Mouse (Mus musculus): ENCODE measurements around the gene Dync1i2. TPM values are rescaled to one million over a fixed set of nuclear protein-coding genes. Genes with fewer than 3 reads are reported as not detected.

Gene Dync1i2
- polyA plus RNA-seq (2014; fragmentation: Nextera tagmentation; extraction: Ambion mirVana), result 78.5 and 105 TPM in 2 replicates

- ATAC-seq (replicated peaks; ENCODE audit: insufficient number of reproducible peaks, low FRiP score, low TSS enrichment), result peak; percentile 98
These were observed at the start of gene Dync1i2 for GRCm38 (mm10) chr2:71211591-71212359. TSS of gene Dync1i2 (plus strand) at chr2:71211706.

GRCm38 (mm10) chr2:71162831-71163621 lies 48.5 kb upstream of the Dync1i2 start:
- Histone ChIP-seq H3K27ac (ENCODE audit: low read depth, low read length) (no peak overlapping the region), H3K4me3 (ENCODE audit: low read depth, low read length) (no peak overlapping the region), H3K9me3 (replicated peaks; ENCODE audit: control insufficient read depth, low read length) (no peaks in the 10 kb centered on the region), H3K27me3 (ENCODE audit: control insufficient read depth, insufficient read depth, low read length) (no peaks in the 10 kb centered on the region), H3K4me2 (no peak overlapping the region), H3K4me1 (ENCODE audit: control insufficient read depth, insufficient read depth, low read length) (no peaks in the 10 kb centered on the region; the same call in 1 of the 2 replicates), H3K36me3 (ENCODE audit: control insufficient read depth, insufficient read depth, low read length) (no peaks in the 10 kb centered on the region), H3K9ac (ENCODE audit: low read depth, low read length) (no peak overlapping the region)
- ATAC-seq (replicated peaks; ENCODE audit: insufficient number of reproducible peaks, low FRiP score, low TSS enrichment), result no peak
- WGBS (ENCODE audit: insufficient replicate concordance), result 77% methylated on average over 25 of the region's 25 CpGs

More at GRCm38 (mm10) chr2:71211591-71212359, at the start of gene Dync1i2:
- Histone ChIP-seq H3K9me3 (replicated peaks; ENCODE audit: control insufficient read depth, low read length) (no peaks in the 10 kb centered on the region), H3K27ac (ENCODE audit: low read depth, low read length) (peak within 1 kb of the TSS; percentile 77), H3K36me3 (ENCODE audit: control insufficient read depth, insufficient read depth, low read length) (0 out of 2 replicates have a peak, but pooled peaks cover 2% of the 10 kb centered on the region), H3K27me3 (ENCODE audit: control insufficient read depth, insufficient read depth, low read length) (no peaks in the 10 kb centered on the region), H3K4me1 (ENCODE audit: control insufficient read depth, insufficient read depth, low read length) (peaks cover 4% of the 10 kb centered on the region; the same call in 1 of the 2 replicates), H3K4me3 (ENCODE audit: low read depth, low read length) (peak within 1 kb of the TSS; percentile 96), H3K9ac (ENCODE audit: low read depth, low read length) (peak within 1 kb of the TSS; percentile 96), H3K4me2 (peak within 1 kb of the TSS; percentile 73)
- WGBS (ENCODE audit: insufficient replicate concordance), result under 1% methylated on average over 57 of the region's 57 CpGs

- ATAC-seq (replicated peaks; ENCODE audit: insufficient number of reproducible peaks, low FRiP score, low TSS enrichment), result no peak
- no peak overlapping the region for H3K27ac ChIP-seq (ENCODE audit: low read depth, low read length)
- H3K4me2 ChIP-seq, result no peak overlapping the region
- H3K4me1 ChIP-seq (ENCODE audit: control insufficient read depth, insufficient read depth, low read length), result no peaks in the 10 kb centered on the region; the same call in 1 of the 2 replicates
- WGBS (ENCODE audit: insufficient replicate concordance), result 70% methylated on average over 4 of the region's 4 CpGs
- no peaks in the 10 kb centered on the region for H3K9me3 ChIP-seq (replicated peaks; ENCODE audit: control insufficient read depth, low read length)
- no peak overlapping the region for H3K9ac ChIP-seq (ENCODE audit: low read depth, low read length)
- no peaks in the 10 kb centered on the region for H3K27me3 ChIP-seq (ENCODE audit: control insufficient read depth, insufficient read depth, low read length)
- H3K36me3 ChIP-seq (ENCODE audit: control insufficient read depth, insufficient read depth, low read length), result no peaks in the 10 kb centered on the region
- H3K4me3 ChIP-seq (ENCODE audit: low read depth, low read length), result no peak overlapping the region
These were observed 44.3 kb upstream of the Dync1i2 start for GRCm38 (mm10) chr2:71167211-71167610.

DNA sequence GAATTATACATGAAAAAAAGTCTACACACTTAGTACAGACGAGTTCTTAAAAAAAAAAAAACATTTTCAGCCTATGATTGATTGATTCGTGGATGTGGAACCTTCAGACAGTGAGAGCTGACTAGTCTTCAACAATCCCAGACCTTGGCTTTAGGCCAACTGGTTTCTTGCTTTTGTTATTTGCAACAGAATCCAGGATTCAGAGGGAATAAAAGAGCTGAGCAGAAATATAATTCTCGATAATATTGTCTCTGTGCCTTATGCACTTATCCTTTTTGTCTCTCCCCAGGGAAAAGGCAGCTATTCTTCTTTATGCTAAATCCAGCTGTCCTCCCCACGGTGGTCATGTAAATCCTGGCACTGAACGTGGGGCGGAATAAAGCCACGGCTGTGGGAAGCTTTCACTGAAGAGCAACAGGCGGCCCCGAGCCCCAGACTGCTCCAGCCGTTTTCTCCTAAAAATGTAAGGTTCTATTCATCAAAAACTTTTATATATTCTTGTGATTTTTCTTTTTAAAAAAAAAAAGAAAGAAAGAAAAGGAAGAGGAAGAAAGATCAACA lies 43.0 kb upstream of the Dync1i2 start:
- Histone ChIP-seq H3K9me3 (replicated peaks; ENCODE audit: control insufficient read depth, low read length) (no peaks in the 10 kb centered on the region), H3K4me3 (ENCODE audit: low read depth, low read length) (no peak overlapping the region), H3K27me3 (ENCODE audit: control insufficient read depth, insufficient read depth, low read length) (no peaks in the 10 kb centered on the region), H3K36me3 (ENCODE audit: control insufficient read depth, insufficient read depth, low read length) (no peaks in the 10 kb centered on the region), H3K4me2 (no peak overlapping the region), H3K4me1 (ENCODE audit: control insufficient read depth, insufficient read depth, low read length) (no peaks in the 10 kb centered on the region; the same call in 1 of the 2 replicates), H3K27ac (ENCODE audit: low read depth, low read length) (no peak overlapping the region), H3K9ac (ENCODE audit: low read depth, low read length) (no peak overlapping the region)
- no peak for ATAC-seq (replicated peaks; ENCODE audit: insufficient number of reproducible peaks, low FRiP score, low TSS enrichment)
- 71% methylated on average over 10 of the region's 10 CpGs for WGBS (ENCODE audit: insufficient replicate concordance)

DNA sequence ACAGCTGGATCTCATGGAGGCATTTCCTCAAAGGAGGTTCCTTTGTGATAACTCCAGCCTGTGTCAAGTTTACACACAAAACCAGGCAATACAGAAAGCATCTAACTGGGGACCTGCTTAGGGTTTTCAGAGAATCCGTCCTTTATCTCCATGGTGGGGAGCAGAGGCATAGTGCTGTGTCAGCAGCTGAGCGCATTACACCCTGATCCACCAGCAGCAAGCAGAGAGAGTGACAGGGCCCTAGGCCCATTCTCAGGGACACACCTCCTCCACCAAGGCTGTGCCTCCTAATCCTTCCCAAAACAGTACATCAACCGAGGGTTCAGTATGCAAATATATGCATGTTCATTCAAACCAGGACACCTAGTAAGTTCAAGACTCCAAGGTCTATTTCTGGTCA lies 38.5 kb upstream of the Dync1i2 start:
- ATAC-seq (replicated peaks; ENCODE audit: insufficient number of reproducible peaks, low FRiP score, low TSS enrichment), result no peak
- H3K27me3 ChIP-seq (ENCODE audit: control insufficient read depth, insufficient read depth, low read length), result no peaks in the 10 kb centered on the region
- WGBS (ENCODE audit: insufficient replicate concordance), result 67% methylated on average over 3 of the region's 3 CpGs
- H3K4me3 ChIP-seq (ENCODE audit: low read depth, low read length), result no peak overlapping the region
- H3K9me3 ChIP-seq (replicated peaks; ENCODE audit: control insufficient read depth, low read length), result no peaks in the 10 kb centered on the region
- H3K27ac ChIP-seq (ENCODE audit: low read depth, low read length), result no peak overlapping the region
- no peak overlapping the region for H3K4me2 ChIP-seq
- H3K4me1 ChIP-seq (ENCODE audit: control insufficient read depth, insufficient read depth, low read length), result no peaks in the 10 kb centered on the region
- no peak overlapping the region for H3K9ac ChIP-seq (ENCODE audit: low read depth, low read length)
- H3K36me3 ChIP-seq (ENCODE audit: control insufficient read depth, insufficient read depth, low read length), result no peaks in the 10 kb centered on the region

- no peak overlapping the region for H3K27ac ChIP-seq (ENCODE audit: low read depth, low read length)
- 51% methylated on average over 9 of the region's 9 CpGs for WGBS (ENCODE audit: insufficient replicate concordance)
- no peak overlapping the region for H3K4me2 ChIP-seq
- H3K9ac ChIP-seq (ENCODE audit: low read depth, low read length), result no peak overlapping the region
- no peak for ATAC-seq (replicated peaks; ENCODE audit: insufficient number of reproducible peaks, low FRiP score, low TSS enrichment)
- H3K4me3 ChIP-seq (ENCODE audit: low read depth, low read length), result no peak overlapping the region
- no peaks in the 10 kb centered on the region for H3K9me3 ChIP-seq (replicated peaks; ENCODE audit: control insufficient read depth, low read length)
- H3K4me1 ChIP-seq (ENCODE audit: control insufficient read depth, insufficient read depth, low read length), result no peaks in the 10 kb centered on the region
- H3K36me3 ChIP-seq (ENCODE audit: control insufficient read depth, insufficient read depth, low read length), result no peaks in the 10 kb centered on the region
- H3K27me3 ChIP-seq (ENCODE audit: control insufficient read depth, insufficient read depth, low read length), result no peaks in the 10 kb centered on the region
These were observed 34.9 kb upstream of the Dync1i2 start for GRCm38 (mm10) chr2:71176329-71177249.

GRCm38 (mm10) chr2:71177250-71177615 lies 34.3 kb upstream of the Dync1i2 start:
- Histone ChIP-seq H3K27me3 (ENCODE audit: control insufficient read depth, insufficient read depth, low read length) (no peaks in the 10 kb centered on the region), H3K36me3 (ENCODE audit: control insufficient read depth, insufficient read depth, low read length) (no peaks in the 10 kb centered on the region), H3K27ac (ENCODE audit: low read depth, low read length) (no peak overlapping the region), H3K4me3 (ENCODE audit: low read depth, low read length) (no peak overlapping the region), H3K4me1 (ENCODE audit: control insufficient read depth, insufficient read depth, low read length) (no peaks in the 10 kb centered on the region), H3K9me3 (replicated peaks; ENCODE audit: control insufficient read depth, low read length) (no peaks in the 10 kb centered on the region), H3K9ac (ENCODE audit: low read depth, low read length) (no peak overlapping the region), H3K4me2 (no peak overlapping the region)
- WGBS (ENCODE audit: insufficient replicate concordance), result 50% methylated on average over 1 of the region's 1 CpGs
- no peak for ATAC-seq (replicated peaks; ENCODE audit: insufficient number of reproducible peaks, low FRiP score, low TSS enrichment)

GRCm38 (mm10) chr2:71177760-71178159 lies 33.7 kb upstream of the Dync1i2 start:
- Histone ChIP-seq H3K27me3 (ENCODE audit: control insufficient read depth, insufficient read depth, low read length) (no peaks in the 10 kb centered on the region), H3K4me3 (ENCODE audit: low read depth, low read length) (no peak overlapping the region), H3K4me2 (no peak overlapping the region), H3K9ac (ENCODE audit: low read depth, low read length) (no peak overlapping the region), H3K9me3 (replicated peaks; ENCODE audit: control insufficient read depth, low read length) (no peaks in the 10 kb centered on the region), H3K4me1 (ENCODE audit: control insufficient read depth, insufficient read depth, low read length) (no peaks in the 10 kb centered on the region), H3K27ac (ENCODE audit: low read depth, low read length) (no peak overlapping the region), H3K36me3 (ENCODE audit: control insufficient read depth, insufficient read depth, low read length) (no peaks in the 10 kb centered on the region)
- ATAC-seq (replicated peaks; ENCODE audit: insufficient number of reproducible peaks, low FRiP score, low TSS enrichment), result no peak
- WGBS (ENCODE audit: insufficient replicate concordance), result 95% methylated on average over 1 of the region's 1 CpGs

All from heart, embryonic 11.5 days (tissue).